Mouse (Mus musculus): ENCODE measurements at regions not wholly inside any gene's neighbourhood (a gene's known extent, or its start where the extent isn't known, plus 50 kb on each side); places are given as distances from the start of the nearest gene placed in this dataset.

DNA sequence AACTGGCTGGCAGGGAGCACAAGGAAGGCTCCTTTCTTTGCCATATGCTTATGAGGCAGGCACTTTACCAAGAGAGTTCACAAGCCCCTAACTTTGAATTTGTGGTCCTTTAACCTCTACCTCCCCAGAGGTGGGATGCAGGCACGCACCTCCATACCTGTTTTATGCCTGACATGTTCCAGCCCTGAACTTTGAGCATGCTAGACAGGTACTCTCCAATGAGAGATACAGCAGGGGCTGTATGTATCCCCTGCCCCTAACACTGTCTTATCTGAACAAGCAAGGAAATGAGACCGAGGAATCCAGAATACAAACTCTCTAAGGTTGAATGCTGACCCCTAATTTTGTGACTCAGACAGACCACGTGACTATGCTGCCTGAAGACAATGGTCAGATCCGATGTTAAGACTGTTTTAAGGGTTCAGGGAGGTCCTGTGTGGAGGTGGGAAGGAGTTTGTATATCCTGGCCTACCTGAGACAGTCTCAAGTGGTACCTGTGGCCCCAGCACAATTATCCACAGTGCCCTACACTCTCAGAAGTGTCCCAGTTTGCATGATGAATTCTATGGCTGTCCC, 91.2 kb downstream of the Inhbb start:
- H3K4me1 ChIP-seq (replicated peaks): peaks cover 25% of the 10 kb centered on the region
- H3K27me3 ChIP-seq (ENCODE audit: insufficient read depth, poor library complexity, severe bottlenecking): peaks cover 58% of the 10 kb centered on the region
- 77% methylated on average over 4 of the region's 4 CpGs for WGBS
- H3K9me3 ChIP-seq: no peaks in the 10 kb centered on the region
- no peak overlapping the region for H3K4me3 ChIP-seq
- H3K27ac ChIP-seq: no peak overlapping the region
- no peak for DNase-seq (ENCODE audit: low spot score)
- H3K36me3 ChIP-seq: no peaks in the 10 kb centered on the region

DNA sequence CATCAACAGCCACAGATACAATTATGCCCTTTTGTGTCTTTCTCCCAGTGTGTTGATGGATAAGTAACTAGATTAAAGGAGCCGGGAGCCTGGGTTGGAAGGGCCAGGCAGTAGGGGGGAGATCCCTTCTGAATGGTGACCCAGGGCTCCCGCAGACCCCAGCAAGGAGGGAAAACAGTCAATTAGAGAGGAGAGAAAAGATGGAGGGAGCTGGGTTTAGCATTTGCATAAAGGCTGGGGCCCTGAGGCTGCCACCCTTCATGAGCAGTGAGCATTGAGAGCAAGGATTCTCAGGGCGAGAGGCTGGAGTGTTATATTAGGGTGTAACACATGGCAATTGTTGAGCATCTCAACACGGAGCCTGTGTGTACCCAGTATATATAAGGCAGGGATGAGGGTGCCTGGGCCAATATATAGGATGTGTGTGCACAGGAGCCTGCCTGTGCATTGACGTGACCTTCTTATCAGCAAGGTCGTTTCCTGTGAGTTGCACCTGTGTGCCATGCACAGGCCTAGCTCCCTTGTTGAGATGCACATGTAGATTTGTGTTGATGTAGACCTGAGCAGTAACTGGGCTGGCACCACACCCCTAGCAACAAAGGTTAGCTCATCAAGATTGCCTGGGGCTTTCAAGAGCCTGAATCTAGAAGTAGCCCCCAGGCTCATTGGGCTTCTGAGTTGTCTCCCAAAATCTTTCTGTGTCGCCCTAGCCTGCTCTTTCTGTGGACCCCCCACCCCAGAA, 92.2 kb downstream of the Inhbb start:
- no peaks in the 10 kb centered on the region for H3K9me3 ChIP-seq
- peaks cover 67% of the 10 kb centered on the region for H3K27me3 ChIP-seq (ENCODE audit: insufficient read depth, poor library complexity, severe bottlenecking)
- H3K4me1 ChIP-seq (replicated peaks): peaks cover 21% of the 10 kb centered on the region
- H3K27ac ChIP-seq: peak overlapping the region; percentile 78; the same call in 1 of the 2 replicates
- no peaks in the 10 kb centered on the region for H3K36me3 ChIP-seq
- no peak for DNase-seq (ENCODE audit: low spot score)
- WGBS: 28% methylated on average over 7 of the region's 7 CpGs
- no peak overlapping the region for H3K4me3 ChIP-seq

DNA sequence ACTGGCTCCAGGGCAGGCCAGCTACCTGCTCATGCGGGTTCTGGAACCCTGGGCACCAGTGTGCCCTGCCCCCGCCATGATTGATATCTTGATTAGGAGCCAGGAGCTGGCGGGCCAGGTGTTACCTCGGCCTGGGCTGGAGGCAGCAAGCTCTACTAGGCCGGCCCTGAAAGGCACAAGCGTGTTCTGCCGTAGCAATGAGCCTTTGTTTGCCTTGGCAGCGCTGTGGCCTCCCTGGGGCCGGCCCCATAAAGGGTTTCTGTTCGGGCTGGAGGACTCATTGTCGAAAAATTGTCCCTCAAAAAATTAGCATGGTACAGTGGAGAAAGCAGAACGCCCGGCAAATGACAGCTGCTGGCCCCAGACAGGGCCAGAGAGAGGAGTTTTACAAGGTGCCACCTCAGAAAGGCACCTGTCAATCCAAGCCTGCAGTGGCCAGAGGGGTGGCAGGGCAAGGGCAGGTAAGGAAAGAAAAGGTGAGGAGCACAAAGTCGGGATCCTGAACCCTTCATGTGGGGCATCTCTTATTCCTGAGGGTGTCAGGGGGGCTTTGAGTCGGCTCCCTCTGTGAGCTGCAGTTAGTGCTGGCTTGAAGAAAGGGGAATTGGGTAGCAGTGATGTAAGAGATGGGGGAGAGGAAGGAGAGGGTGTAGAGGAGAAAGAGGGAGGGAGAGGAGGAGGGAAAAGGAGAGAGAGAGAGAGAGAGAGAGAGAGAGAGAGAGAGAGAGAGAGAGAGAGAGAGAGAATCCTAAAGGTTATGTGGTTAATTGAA, 92.9 kb downstream of the Inhbb start:
- peak; percentile 43 for DNase-seq (ENCODE audit: low spot score)
- Histone ChIP-seq H3K9me3 (no peaks in the 10 kb centered on the region), H3K27me3 (ENCODE audit: insufficient read depth, poor library complexity, severe bottlenecking) (peaks cover 70% of the 10 kb centered on the region), H3K4me1 (replicated peaks) (peaks cover 21% of the 10 kb centered on the region), H3K27ac (peak overlapping the region; percentile 78), H3K36me3 (no peaks in the 10 kb centered on the region), H3K4me3 (no peak overlapping the region)
- 6% methylated on average over 15 of the region's 15 CpGs for WGBS

DNA sequence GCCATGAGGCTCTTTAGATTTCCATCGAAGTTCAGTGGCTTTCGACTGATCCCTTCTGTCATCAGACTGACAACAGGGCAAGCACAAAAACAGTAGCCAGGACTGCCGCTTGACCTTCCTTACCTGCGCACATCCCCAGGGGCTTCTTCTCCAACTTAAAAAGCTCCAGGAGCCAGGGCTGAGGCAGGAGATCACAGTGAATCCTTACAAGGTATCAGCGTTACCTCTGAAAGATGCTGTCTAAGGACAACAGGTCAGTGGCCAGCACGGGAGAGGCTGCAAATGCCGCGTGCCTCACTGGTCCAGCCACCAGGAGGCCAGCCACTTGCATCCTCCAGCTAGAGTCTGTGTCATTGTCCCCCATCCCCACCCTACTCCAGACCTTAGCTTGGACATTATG, 97.5 kb downstream of the Inhbb start:
- H3K27ac ChIP-seq: no peak overlapping the region
- WGBS: 79% methylated on average over 8 of the region's 8 CpGs
- peaks cover 44% of the 10 kb centered on the region for H3K27me3 ChIP-seq (ENCODE audit: insufficient read depth, poor library complexity, severe bottlenecking)
- H3K9me3 ChIP-seq: no peaks in the 10 kb centered on the region
- H3K4me1 ChIP-seq (replicated peaks): peaks cover 12% of the 10 kb centered on the region
- no peak overlapping the region for H3K4me3 ChIP-seq
- no peak for DNase-seq (ENCODE audit: low spot score)
- H3K36me3 ChIP-seq: no peaks in the 10 kb centered on the region

DNA sequence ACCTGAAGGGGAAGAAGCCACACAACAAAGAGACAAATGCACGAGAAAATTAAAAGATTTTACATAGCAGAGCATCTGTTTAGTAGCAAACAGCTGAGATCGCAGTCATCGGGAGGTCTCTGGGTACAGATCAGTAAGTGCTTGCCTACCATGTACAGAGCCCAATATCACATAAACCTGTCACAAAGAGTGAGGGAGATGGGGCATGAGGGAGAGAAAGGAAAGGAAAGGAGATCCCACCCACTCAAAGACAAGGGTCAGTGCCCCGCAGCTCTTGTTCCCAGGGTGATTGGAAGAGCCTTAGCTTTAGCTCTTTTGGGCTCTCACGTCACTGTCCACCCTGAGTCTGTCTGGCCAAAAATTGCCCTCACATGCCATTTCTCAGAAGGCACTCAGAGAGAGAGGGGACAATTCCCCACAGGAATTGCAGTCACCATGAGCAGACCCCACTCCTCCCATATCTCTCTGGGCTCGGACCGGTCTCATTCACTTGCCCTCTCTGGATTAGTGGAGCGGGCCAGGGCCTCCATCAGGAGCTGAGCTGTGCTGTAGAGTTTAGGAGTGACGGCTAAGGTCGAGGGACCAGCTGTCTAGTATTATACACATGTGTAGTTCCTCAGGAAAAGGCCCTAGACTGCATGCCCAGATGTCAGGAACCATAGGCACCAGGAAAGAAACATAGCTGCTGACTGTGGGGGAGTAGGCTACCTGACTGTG, 99.6 kb downstream of the Inhbb start:
- peaks cover 23% of the 10 kb centered on the region for H3K27me3 ChIP-seq (ENCODE audit: insufficient read depth, poor library complexity, severe bottlenecking)

DNA sequence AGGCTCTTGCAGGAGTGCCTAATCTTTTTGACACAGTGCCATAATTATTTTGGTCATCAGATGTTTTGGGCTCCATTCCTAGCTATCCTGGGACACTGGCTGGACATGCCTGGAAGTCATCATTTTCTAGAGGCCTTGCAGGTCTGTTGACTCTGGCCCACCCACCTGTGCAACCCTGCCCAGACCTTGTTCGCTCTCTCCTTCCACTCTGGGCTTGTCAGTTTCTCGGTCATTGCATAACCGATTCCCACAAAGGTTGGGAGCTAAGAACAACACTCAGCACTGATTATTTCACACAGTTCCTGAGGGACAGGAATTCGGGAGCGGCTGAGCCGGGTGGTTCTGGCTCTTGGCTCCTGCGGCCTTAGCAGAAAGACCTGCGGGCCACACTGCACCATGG, 100.2 kb downstream of the Inhbb start:
- DNase-seq (ENCODE audit: low spot score): no peak
- no peak overlapping the region for H3K27ac ChIP-seq
- 92% methylated on average over 8 of the region's 8 CpGs for WGBS
- no peaks in the 10 kb centered on the region for H3K9me3 ChIP-seq
- no peaks in the 10 kb centered on the region for H3K36me3 ChIP-seq
- no peaks in the 10 kb centered on the region for H3K4me1 ChIP-seq (replicated peaks)
- no peak overlapping the region for H3K4me3 ChIP-seq
- peaks cover 17% of the 10 kb centered on the region for H3K27me3 ChIP-seq (ENCODE audit: insufficient read depth, poor library complexity, severe bottlenecking)

More for the DNA sequence above, 99.6 kb downstream of the Inhbb start:
- peak overlapping the region; percentile 12; the same call in 1 of the 2 replicates for H3K27ac ChIP-seq
- no peaks in the 10 kb centered on the region for H3K9me3 ChIP-seq
- no peak for DNase-seq (ENCODE audit: low spot score)
- H3K36me3 ChIP-seq: no peaks in the 10 kb centered on the region
- no peaks in the 10 kb centered on the region for H3K4me1 ChIP-seq (replicated peaks)
- no peak overlapping the region for H3K4me3 ChIP-seq
- 82% methylated on average over 10 of the region's 10 CpGs for WGBS

DNA sequence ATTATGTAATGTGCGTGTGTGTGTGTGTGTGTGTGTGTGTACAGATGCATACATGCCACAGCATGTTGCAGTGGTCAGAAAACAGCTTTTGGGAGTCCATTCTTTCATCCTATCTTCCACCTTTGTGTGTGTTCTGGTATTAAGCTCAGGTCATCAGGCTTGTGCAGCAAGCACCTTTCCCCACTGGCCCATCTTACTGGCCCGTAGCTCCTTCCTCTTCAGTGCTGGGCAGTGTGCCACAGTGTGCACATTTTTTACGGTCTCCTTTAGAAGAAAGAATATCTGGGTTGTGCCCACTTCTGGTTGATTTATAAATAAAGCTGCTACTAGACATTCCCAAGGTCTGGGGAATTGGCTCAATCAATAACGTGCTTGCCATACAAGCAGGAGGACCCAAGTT, 105.0 kb downstream of the Inhbb start:
- no peaks in the 10 kb centered on the region; the same call in 1 of the 2 replicates for H3K27me3 ChIP-seq (ENCODE audit: insufficient read depth, poor library complexity, severe bottlenecking)
- H3K27ac ChIP-seq: no peak overlapping the region
- 90% methylated on average over 4 of the region's 4 CpGs for WGBS

DNA sequence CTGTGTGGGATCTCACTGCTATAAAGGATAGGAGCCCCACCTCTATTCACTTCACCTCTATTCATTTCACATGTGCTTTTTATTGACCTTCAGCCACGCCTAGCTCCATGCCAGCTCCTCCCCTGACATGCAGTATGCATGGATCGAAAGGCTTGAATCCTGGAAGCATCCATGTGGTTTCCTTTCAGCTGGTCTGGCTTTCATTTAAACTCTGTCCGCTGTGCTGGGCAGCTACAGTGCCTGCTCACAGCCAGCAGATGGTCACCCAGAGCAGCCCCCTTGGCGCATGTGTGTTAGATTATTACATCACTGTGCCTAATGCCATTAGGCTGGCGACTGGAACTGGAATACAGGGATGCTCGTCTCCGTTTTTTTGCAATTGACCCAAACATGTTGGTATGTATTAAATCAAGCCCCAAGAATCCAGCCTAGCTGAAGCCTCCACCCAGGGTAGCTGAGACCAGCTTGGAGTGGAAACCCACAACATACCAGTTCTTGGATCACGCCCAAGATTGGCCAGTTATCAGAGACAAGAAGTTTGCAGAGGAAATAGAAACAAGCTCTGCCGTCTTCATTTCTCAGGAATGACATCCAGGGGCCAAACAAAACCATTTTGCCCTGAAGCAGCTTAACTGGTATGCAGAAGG, 113.2 kb downstream of the Inhbb start:
- Histone ChIP-seq H3K9me3 (no peaks in the 10 kb centered on the region), H3K4me1 (replicated peaks) (peaks cover 25% of the 10 kb centered on the region), H3K27ac (no peak overlapping the region), H3K27me3 (ENCODE audit: insufficient read depth, poor library complexity, severe bottlenecking) (peaks cover 52% of the 10 kb centered on the region), H3K4me3 (no peak overlapping the region), H3K36me3 (no peaks in the 10 kb centered on the region)
- 74% methylated on average over 9 of the region's 9 CpGs for WGBS
- DNase-seq (ENCODE audit: low spot score): peak; percentile 22

More for the DNA sequence above, 105.0 kb downstream of the Inhbb start:
- Histone ChIP-seq H3K4me1 (replicated peaks) (no peaks in the 10 kb centered on the region), H3K36me3 (no peaks in the 10 kb centered on the region), H3K9me3 (no peaks in the 10 kb centered on the region), H3K4me3 (no peak overlapping the region)
- DNase-seq (ENCODE audit: low spot score): no peak

DNA sequence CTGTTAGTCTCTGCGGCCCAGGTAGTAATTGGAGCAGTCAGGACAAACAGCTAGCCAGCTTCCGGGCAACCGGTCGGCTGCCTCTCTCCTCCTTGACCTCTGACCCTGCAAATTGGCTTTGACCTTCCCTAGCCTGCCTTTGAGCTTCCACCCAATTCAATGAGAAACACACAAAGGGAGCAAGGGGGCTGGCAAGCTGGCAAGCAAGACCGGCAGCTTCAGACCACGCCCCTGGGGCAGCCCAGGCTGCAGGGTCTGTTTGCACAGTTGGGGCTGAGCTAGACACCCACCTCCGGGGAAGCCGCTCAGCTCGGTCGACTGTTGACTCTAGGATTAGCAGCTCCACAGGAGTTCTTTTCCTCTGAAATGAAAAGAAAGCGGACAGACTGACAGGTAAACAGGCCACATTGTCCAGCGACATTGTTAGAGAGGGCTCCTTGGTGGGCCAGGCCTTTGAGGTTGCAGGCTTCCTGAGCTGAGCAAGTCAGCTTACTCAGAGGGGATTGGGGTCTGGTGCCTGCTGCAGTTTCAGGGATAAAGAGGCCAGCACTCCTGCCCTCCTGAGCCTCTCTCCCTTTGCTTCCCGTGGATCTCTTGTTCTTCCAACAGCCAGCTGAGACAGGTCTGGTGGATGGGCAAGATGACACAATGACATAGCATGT, 116.6 kb downstream of the Inhbb start:
- Histone ChIP-seq H3K9me3 (no peaks in the 10 kb centered on the region), H3K27ac (peak overlapping the region; percentile 1), H3K4me3 (peak overlapping the region; percentile 16), H3K4me1 (replicated peaks) (peaks cover 31% of the 10 kb centered on the region), H3K27me3 (ENCODE audit: insufficient read depth, poor library complexity, severe bottlenecking) (peaks cover 83% of the 10 kb centered on the region), H3K36me3 (no peaks in the 10 kb centered on the region)
- 3% methylated on average over 13 of the region's 13 CpGs for WGBS
- DNase-seq (ENCODE audit: low spot score): peak; percentile 80

DNA sequence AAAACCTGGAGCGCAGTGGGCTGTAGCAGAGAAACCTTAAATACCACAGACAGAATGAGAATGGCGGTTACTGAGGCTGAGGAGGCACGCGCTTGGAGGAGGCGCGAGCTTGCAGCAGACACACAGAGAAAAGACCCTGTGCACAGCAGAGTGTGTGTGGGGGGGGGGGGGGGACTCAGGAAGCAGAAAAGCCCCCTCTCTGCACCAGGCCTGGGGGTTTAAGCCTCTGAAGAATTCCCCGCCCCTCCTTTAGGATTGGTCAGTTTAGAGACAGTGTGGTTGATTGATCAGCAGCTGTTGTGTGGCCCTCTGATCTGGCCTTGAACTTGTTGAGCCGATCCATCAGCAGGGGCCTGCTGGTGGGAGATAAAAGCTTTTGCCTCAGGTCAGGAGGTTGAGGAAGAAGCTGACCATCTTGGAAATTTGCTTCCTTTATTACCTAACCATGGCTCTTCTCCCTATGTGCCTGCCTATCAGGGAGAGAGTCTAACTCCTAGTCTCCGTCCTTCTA, 117.5 kb downstream of the Inhbb start:
- Histone ChIP-seq H3K9me3 (no peaks in the 10 kb centered on the region), H3K4me3 (0 out of 2 replicates have a peak overlapping the region, but pooled peaks have one; percentile 16), H3K27me3 (ENCODE audit: insufficient read depth, poor library complexity, severe bottlenecking) (peaks cover 88% of the 10 kb centered on the region)

DNA sequence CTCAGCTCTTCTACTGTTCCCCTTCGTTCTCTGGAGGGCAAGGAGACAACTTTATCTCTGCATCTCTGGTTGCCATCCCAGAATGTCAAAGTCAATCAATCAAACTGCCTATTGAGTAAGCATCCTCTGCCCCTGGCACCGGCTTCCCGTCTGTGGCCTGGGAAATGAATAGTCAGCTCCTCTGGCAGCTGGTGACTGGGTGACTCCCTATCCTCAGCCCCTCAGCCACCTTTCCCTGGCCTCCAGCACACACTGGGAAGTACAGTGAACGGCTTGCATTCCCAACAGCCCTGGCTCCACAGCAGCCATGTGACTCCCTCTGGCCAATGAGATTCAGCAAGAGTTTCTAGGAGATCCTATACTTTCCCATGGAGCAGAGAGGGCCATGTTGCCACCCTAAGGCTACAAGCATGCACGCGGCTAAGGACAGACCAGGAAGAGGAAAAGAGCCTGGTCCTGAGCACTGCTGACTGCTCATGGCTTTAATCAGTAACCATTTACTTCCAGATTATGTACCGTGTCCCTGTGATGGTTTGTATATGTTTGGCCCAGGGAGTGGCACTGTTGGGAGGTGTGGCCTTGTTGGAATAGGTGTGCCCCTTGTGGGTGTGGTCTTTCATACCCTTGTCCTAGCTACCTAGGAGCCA, 119.6 kb downstream of the Inhbb start:
- 77% methylated on average over 7 of the region's 7 CpGs for WGBS
- no peak overlapping the region for H3K4me3 ChIP-seq
- DNase-seq (ENCODE audit: low spot score): no peak
- no peaks in the 10 kb centered on the region for H3K9me3 ChIP-seq
- peaks cover 79% of the 10 kb centered on the region for H3K27me3 ChIP-seq (ENCODE audit: insufficient read depth, poor library complexity, severe bottlenecking)
- H3K27ac ChIP-seq: no peak overlapping the region
- no peaks in the 10 kb centered on the region for H3K36me3 ChIP-seq
- peaks cover 31% of the 10 kb centered on the region for H3K4me1 ChIP-seq (replicated peaks)

More for the DNA sequence above, 117.5 kb downstream of the Inhbb start:
- WGBS: 17% methylated on average over 9 of the region's 9 CpGs
- Histone ChIP-seq H3K4me1 (replicated peaks) (peaks cover 31% of the 10 kb centered on the region), H3K27ac (no peak overlapping the region), H3K36me3 (no peaks in the 10 kb centered on the region)
- peak; percentile 29 for DNase-seq (ENCODE audit: low spot score)

Measured in hindbrain, embryonic 10.5 days (tissue).